Mouse (Mus musculus): ENCODE data around the gene Dip2b.

The Dip2b gene

GRCm38 (mm10) chr15:100179685-100180084 lies 141.2 kb downstream of the Dip2b start:
- no peak for DNase-seq (ENCODE audit: low read depth)

GRCm38 (mm10) chr15:100180221-100180620 lies 141.8 kb downstream of the Dip2b start:
- no peak for DNase-seq (ENCODE audit: low read depth)

- DNase-seq (ENCODE audit: low read depth) = no peak
These were observed 143.4 kb downstream of the Dip2b start for GRCm38 (mm10) chr15:100181841-100182240.

- no peak for DNase-seq (ENCODE audit: low read depth)
These were observed 144.2 kb downstream of the Dip2b start for GRCm38 (mm10) chr15:100182526-100183280.

- DNase-seq (ENCODE audit: low read depth) = no peak
These were observed 145.0 kb downstream of the Dip2b start for GRCm38 (mm10) chr15:100183510-100183909.

GRCm38 (mm10) chr15:100184821-100185496 lies 146.5 kb downstream of the Dip2b start:
- no peak for DNase-seq (ENCODE audit: low read depth)

- no peak for DNase-seq (ENCODE audit: low read depth)
These were observed 147.8 kb downstream of the Dip2b start for GRCm38 (mm10) chr15:100186234-100186633.

- DNase-seq (ENCODE audit: low read depth) = no peak
These were observed 148.6 kb downstream of the Dip2b start for GRCm38 (mm10) chr15:100186882-100187672.

- no peak for DNase-seq (ENCODE audit: low read depth)
These were observed 150.1 kb downstream of the Dip2b start for GRCm38 (mm10) chr15:100188542-100188941.

- DNase-seq (ENCODE audit: low read depth) = no peak
These were observed 150.5 kb downstream of the Dip2b start for GRCm38 (mm10) chr15:100188962-100189404.

- DNase-seq (ENCODE audit: low read depth) = no peak
These were observed 151.6 kb downstream of the Dip2b start for GRCm38 (mm10) chr15:100190083-100190482.

- DNase-seq (ENCODE audit: low read depth) = no peak
These were observed 160.7 kb downstream of the Dip2b start for GRCm38 (mm10) chr15:100198983-100199745.

GRCm38 (mm10) chr15:100199790-100200189 lies 161.3 kb downstream of the Dip2b start:
- no peak for DNase-seq (ENCODE audit: low read depth)

GRCm38 (mm10) chr15:100201806-100202205 lies 163.3 kb downstream of the Dip2b start:
- no peak for DNase-seq (ENCODE audit: low read depth)

GRCm38 (mm10) chr15:100202431-100203015 lies 164.1 kb downstream of the Dip2b start:
- no peak for DNase-seq (ENCODE audit: low read depth)

- no peak for DNase-seq (ENCODE audit: low read depth)
These were observed 166.1 kb downstream of the Dip2b start for GRCm38 (mm10) chr15:100204574-100204973.

GRCm38 (mm10) chr15:100210013-100210412 lies 171.5 kb downstream of the Dip2b start:
- DNase-seq (ENCODE audit: low read depth) = no peak

- no peak for DNase-seq (ENCODE audit: low read depth)
These were observed 174.9 kb downstream of the Dip2b start for GRCm38 (mm10) chr15:100213339-100213738.

GRCm38 (mm10) chr15:100215092-100215491 lies 176.6 kb downstream of the Dip2b start:
- no peak for DNase-seq (ENCODE audit: low read depth)

GRCm38 (mm10) chr15:100216173-100216572 lies 177.7 kb downstream of the Dip2b start:
- DNase-seq (ENCODE audit: low read depth) = no peak

GRCm38 (mm10) chr15:100218018-100218417 lies 179.6 kb downstream of the Dip2b start:
- no peak for DNase-seq (ENCODE audit: low read depth)
